Mouse (Mus musculus) megakaryocyte, embryonic 14.5 days (primary cell): ENCODE results near the gene Relt.

Experiments
- FLI1 ChIP-seq: IDR thresholded peaks from 2 replicates; pipeline ENCODE4 v1.6.1; 2012; ENCODE audit warnings: low read length, inconsistent platforms, mixed read lengths
- GATA1 ChIP-seq: IDR thresholded peaks from 3 replicates; pipeline ENCODE4 v1.6.1; 2012; ENCODE audit warnings: mixed read lengths, low read length, inconsistent platforms, borderline replicate concordance

DNA sequence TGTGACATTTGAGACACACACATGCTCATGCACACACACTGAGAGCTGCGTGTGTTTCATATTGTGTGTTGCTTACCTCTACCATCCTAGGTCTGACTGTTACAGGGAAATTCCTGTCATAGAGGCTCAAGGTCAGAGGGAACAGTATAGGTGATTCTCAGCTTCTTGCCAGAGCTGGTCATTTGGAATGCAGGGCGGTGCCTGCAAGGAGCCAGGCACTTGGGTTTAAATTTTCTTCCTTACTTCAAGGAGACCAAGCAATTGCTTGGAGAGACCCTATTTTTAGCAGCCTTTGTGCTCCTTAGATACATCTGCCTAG lies 45.8 kb downstream of the Relt start:
- TF ChIP-seq GATA1: no peak
- TF ChIP-seq FLI1: no peak
